Comparison of ENCODE assay signal across 8 mouse cellular contexts in the genomic region with DNA sequence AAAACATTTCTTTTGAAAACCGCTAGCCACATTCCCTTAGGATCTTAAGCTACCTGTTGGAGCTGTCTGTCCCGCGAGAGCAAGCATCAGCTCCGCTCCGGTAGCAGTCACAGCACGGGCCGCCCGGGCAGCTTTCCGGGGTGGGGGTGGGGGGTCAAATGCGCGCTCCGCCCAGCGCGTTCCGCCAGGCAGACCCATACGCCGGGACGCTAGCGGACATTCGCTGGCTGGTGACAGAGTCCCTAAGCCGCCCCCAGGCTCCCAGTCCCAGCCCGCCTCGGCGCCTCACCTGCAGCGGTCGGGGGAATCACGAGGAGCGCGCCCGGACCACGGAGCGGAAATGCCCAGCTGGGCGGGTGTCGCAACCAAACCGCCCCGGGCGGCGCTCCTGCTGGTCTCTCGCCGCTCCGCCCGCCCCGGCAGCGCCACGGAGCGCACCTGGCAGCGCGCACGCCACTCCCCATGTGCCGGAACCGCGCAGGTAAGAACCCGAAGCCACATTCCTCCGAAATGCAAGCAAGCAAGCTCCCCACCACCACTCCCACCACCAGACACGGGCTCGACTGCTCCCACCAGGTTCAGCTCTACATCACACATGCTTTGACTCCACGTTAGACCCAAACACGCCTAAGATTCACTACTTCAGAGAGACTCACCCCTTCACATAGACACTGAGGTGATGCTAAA. TPM values are rescaled to one million over a fixed set of nuclear protein-coding genes. Genes with fewer than 3 reads are reported as not detected.
DNase-seq lines count a peak whose midpoint lies in the region; ATAC-seq and TF ChIP-seq lines count a peak whose summit lies in the region.

No protein-coding gene starts in this region.

- under 1% methylated on average over 58 of the region's 58 CpGs for WGBS in hindbrain, embryonic 16.5 days

- H3K4me2 ChIP-seq in hindbrain, embryonic 16.5 days (ENCODE audit: low read length) = peak overlapping the region; percentile 84

- H3K4me3 ChIP-seq in gastrocnemius, adult 2 months = peak overlapping the region; percentile 91
- peak overlapping the region; percentile 59 for H3K4me3 ChIP-seq in hindbrain, embryonic 16.5 days (ENCODE audit: low read length)
- H3K4me3 ChIP-seq in megakaryocyte, embryonic 14.5 days (replicated peaks) = peak overlapping the region; percentile 94

- no peaks in the 10 kb centered on the region for H3K27me3 ChIP-seq in hindbrain, embryonic 16.5 days (replicated peaks; ENCODE audit: control insufficient read depth, insufficient read depth, low read length)
- H3K27me3 ChIP-seq in megakaryocyte, embryonic 14.5 days (replicated peaks) = peaks cover 10% of the 10 kb centered on the region

- H3K9ac ChIP-seq in hindbrain, embryonic 16.5 days (ENCODE audit: low read depth, low read length) = peak overlapping the region; percentile 72

- TF ChIP-seq CTCF in gastrocnemius, adult 2 months (IDR thresholded peaks at IDR 0.05) = peak; percentile 21; the same call in 1 of the 2 replicates

- H3K4me1 ChIP-seq in hindbrain, embryonic 16.5 days (ENCODE audit: control insufficient read depth, insufficient read depth, low read depth, low read length) = peaks cover 5% of the 10 kb centered on the region; the same call in 1 of the 2 replicates
- H3K4me1 ChIP-seq in megakaryocyte, embryonic 14.5 days = peaks cover 14% of the 10 kb centered on the region

- peaks cover 3% of the 10 kb centered on the region; the same call in 1 of the 2 replicates for H3K9me3 ChIP-seq in hindbrain, embryonic 16.5 days (ENCODE audit: control insufficient read depth, low read length)
- peaks cover 5% of the 10 kb centered on the region; the same call in 1 of the 2 replicates for H3K9me3 ChIP-seq in megakaryocyte, embryonic 14.5 days

- H3K27ac ChIP-seq in gastrocnemius, adult 2 months = peak overlapping the region; percentile 91
- H3K27ac ChIP-seq in hindbrain, embryonic 16.5 days (ENCODE audit: low read depth, low read length) = peak overlapping the region; percentile 46; the same call in 1 of the 2 replicates

- ATAC-seq in activated CD4-positive, CD25-positive, alpha-beta regulatory T cell, adult 4 months = peak; percentile 74
- ATAC-seq in common myeloid progenitor, adult 5-6 weeks (replicated peaks; ENCODE audit: low read depth, poor library complexity, severe bottlenecking) = peak; percentile 80
- peak; percentile 86 for ATAC-seq in hindbrain, embryonic 16.5 days

- peak; percentile 86 for DNase-seq in gastrocnemius, adult 2 months
- peak; percentile 36 to 50 for DNase-seq in left cerebral cortex, adult 8-10 months (ENCODE audit: low spot score in 2 of 2)
- peak; percentile 54 to 64 for DNase-seq in right cerebral cortex, postnatal 10 days (ENCODE audit: low spot score in 2 of 2)
- DNase-seq in urinary bladder, postnatal 36 days (ENCODE audit: low spot score in 2 of 2) = peak; percentile 69 to 73

- H3K36me3 ChIP-seq in hindbrain, embryonic 16.5 days (ENCODE audit: control insufficient read depth, insufficient read depth, low read length) = no peaks in the 10 kb centered on the region
- H3K36me3 ChIP-seq in megakaryocyte, embryonic 14.5 days (replicated peaks; ENCODE audit: low read length) = no peaks in the 10 kb centered on the region

- intact Hi-C loops in gastrocnemius, adult 2 months (cut with DNase I) = no loop called here

RNA-seq across cellular contexts. Expression of a gene that starts 0.6 kb away (rescaled TPM):
- 10 to 100 TPM; 22.4 to 35.6 TPM for polyA plus RNA-seq in activated CD4-positive, CD25-positive, alpha-beta regulatory T cell, adult 4 months (2017; shearing (Covaris generic))
- 10.3 and 12.7 TPM in 2 replicates for total RNA-seq in common myeloid progenitor, adult 5-6 weeks (2017)
- 10 to 100 TPM; 13.8 to 20.4 TPM for total RNA-seq in gastrocnemius, adult 2 months (2021)
- polyA plus RNA-seq in hindbrain, embryonic 16.5 days (2015; fragmentation: Nextera tagmentation; extraction: Ambion mirVana) = 13.6 and 14.7 TPM in 2 replicates
- total RNA-seq in left cerebral cortex, adult 8-10 months (2022) = 10 to 100 TPM; 33.0 to 39.9 (median 34.3) TPM
- 6.3 TPM in 1 of 2 replicates, not detected in the other for polyA plus RNA-seq in megakaryocyte, embryonic 14.5 days (2012; ENCODE audit: insufficient read depth, low replicate concordance)

Comparison
In these comparisons a context has a peak if more than half of its experiments do, and no peak if none do; other contexts are left out.
1. Peak in every context shown above with its lines: DNase-seq, ATAC-seq, H3K4me3 ChIP-seq and H3K27ac ChIP-seq.